Comparison of ENCODE assay signal across 24 mouse cellular contexts in the genomic region with DNA sequence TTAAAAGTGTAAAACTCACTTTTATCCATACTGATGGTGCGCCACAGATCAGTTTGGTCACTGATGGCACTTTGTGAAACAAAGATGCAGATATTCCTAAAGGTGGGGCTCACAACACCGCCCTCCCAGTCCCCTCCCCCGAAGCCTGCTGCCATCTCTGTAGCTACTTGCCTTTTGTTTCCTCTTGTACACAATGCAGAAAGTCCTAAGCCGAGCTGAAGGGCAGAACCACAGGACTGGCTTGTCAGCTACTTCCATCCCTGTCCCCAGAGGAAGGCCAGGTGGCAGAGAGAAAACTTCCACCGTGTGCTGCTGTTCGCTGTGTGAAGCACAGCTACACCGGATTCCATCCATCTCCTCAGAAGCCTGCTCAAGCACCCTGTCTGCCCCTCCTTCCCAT. TPM values are rescaled to one million over a fixed set of nuclear protein-coding genes. Genes with fewer than 3 reads are reported as not detected.
A peak's percentile ranks its signal among the peaks of the same experiment; 100 is the strongest.
DNase-seq lines count a peak whose midpoint lies in the region; ATAC-seq and TF ChIP-seq lines count a peak whose summit lies in the region.
"Had no signal": no experiment of that assay in that cellular context is flagged by ENCODE, and none has a peak within 500 bp of the region (broad histone marks: within the 10 kb centered on the region; RNA-seq: fewer than 3 reads in every experiment).

No protein-coding gene starts in this region.

- no peaks in the 10 kb centered on the region for H3K9me3 ChIP-seq in limb, embryonic 12.5 days
- H3K9me3 ChIP-seq in limb, embryonic 10.5 days (replicated peaks), result no peaks in the 10 kb centered on the region
- no peaks in the 10 kb centered on the region for H3K9me3 ChIP-seq in neural tube, embryonic 11.5 days (ENCODE audit: control insufficient read depth, low read length)
- H3K9me3 ChIP-seq in neural tube, embryonic 15.5 days (replicated peaks), result no peaks in the 10 kb centered on the region
- no peaks in the 10 kb centered on the region for H3K9me3 ChIP-seq in ES-E14 (ENCODE audit: control insufficient read depth, insufficient read depth, low read depth, low read length)
- H3K9me3 ChIP-seq: embryonic facial prominence, embryonic 15.5 days; forebrain, embryonic 10.5 days; heart, embryonic 15.5 days; hindbrain, embryonic 15.5 days had no signal

- no peak overlapping the region for H3K27ac ChIP-seq in limb, embryonic 12.5 days
- H3K27ac ChIP-seq in limb, embryonic 10.5 days, result no peak overlapping the region; the same call in 1 of the 2 replicates
- H3K27ac ChIP-seq in neural tube, embryonic 11.5 days (ENCODE audit: low read depth, low read length), result 0 out of 2 replicates have a peak overlapping the region, but pooled peaks have one; percentile 7
- H3K27ac ChIP-seq in neural tube, embryonic 15.5 days (replicated peaks), result no peak overlapping the region
- H3K27ac ChIP-seq in ES-E14 (ENCODE audit: insufficient read depth, low read depth, low read length, poor library complexity, severe bottlenecking), result no peak overlapping the region
- peak overlapping the region; percentile 75 for H3K27ac ChIP-seq in cortical plate, adult 2 months (ENCODE audit: insufficient read depth, low read length)
- H3K27ac ChIP-seq: embryonic facial prominence, embryonic 15.5 days; forebrain, embryonic 10.5 days; heart, adult 2 months; heart, embryonic 15.5 days; hindbrain, embryonic 15.5 days had no signal

- ATAC-seq in limb, embryonic 12.5 days (ENCODE audit: insufficient number of reproducible peaks, insufficient read depth, low FRiP score, low TSS enrichment, low read depth), result no peak
- no peak for ATAC-seq in neural tube, embryonic 11.5 days (ENCODE audit: insufficient read depth, low FRiP score, low TSS enrichment)
- ATAC-seq in neural tube, embryonic 15.5 days (ENCODE audit: low FRiP score), result no peak
- ATAC-seq: forebrain, embryonic 16.5 days; Patski had no signal

- H3K27me3 ChIP-seq in limb, embryonic 12.5 days, result no peaks in the 10 kb centered on the region
- H3K27me3 ChIP-seq in limb, embryonic 10.5 days (ENCODE audit: low read depth, poor library complexity, severe bottlenecking), result no peaks in the 10 kb centered on the region
- H3K27me3 ChIP-seq in neural tube, embryonic 11.5 days (ENCODE audit: control insufficient read depth, insufficient read depth, low read length), result no peaks in the 10 kb centered on the region
- no peaks in the 10 kb centered on the region for H3K27me3 ChIP-seq in neural tube, embryonic 15.5 days (replicated peaks)
- H3K27me3 ChIP-seq: embryonic facial prominence, embryonic 15.5 days; heart, embryonic 15.5 days; hindbrain, embryonic 15.5 days; Patski had no signal

- H3K9ac ChIP-seq in limb, embryonic 12.5 days (replicated peaks), result 0 out of 2 replicates have a peak overlapping the region, but pooled peaks have one; percentile 31
- no peak overlapping the region for H3K9ac ChIP-seq in neural tube, embryonic 11.5 days (ENCODE audit: low read length)
- no peak overlapping the region for H3K9ac ChIP-seq in neural tube, embryonic 15.5 days (replicated peaks)
- no peak overlapping the region for H3K9ac ChIP-seq in ES-E14 (ENCODE audit: insufficient read depth, low read depth, low read length, poor library complexity, severe bottlenecking)
- H3K9ac ChIP-seq: embryonic facial prominence, embryonic 15.5 days; heart, embryonic 15.5 days; hindbrain, embryonic 15.5 days had no signal

- DNase-seq in limb, embryonic 10.5 days (ENCODE audit: low spot score), result no peak
- no peak for DNase-seq in neural tube, embryonic 11.5 days (ENCODE audit: low spot score)
- DNase-seq in ES-E14 (ENCODE audit: low read depth, low spot score), result peak; percentile 7
- DNase-seq in thymus, postnatal 4 days, result no peak
- DNase-seq: adrenal gland, adult 8-10 months; adrenal gland, postnatal 36 days; cerebellum, adult 2 months; cerebellum, postnatal 10 days; embryo, embryonic 11 days; gastrocnemius, postnatal 14 days; heart, adult 2 months; heart, postnatal 14 days had no signal

- H3K4me2 ChIP-seq in limb, embryonic 12.5 days, result no peak overlapping the region
- no peak overlapping the region for H3K4me2 ChIP-seq in neural tube, embryonic 11.5 days (ENCODE audit: low read depth)
- H3K4me2 ChIP-seq in neural tube, embryonic 15.5 days, result no peak overlapping the region
- H3K4me2 ChIP-seq: embryonic facial prominence, embryonic 15.5 days; heart, embryonic 11.5 days; heart, embryonic 15.5 days; hindbrain, embryonic 15.5 days had no signal

- peaks cover 60% of the 10 kb centered on the region for H3K36me3 ChIP-seq in limb, embryonic 12.5 days
- H3K36me3 ChIP-seq in limb, embryonic 10.5 days, result peaks cover 58% of the 10 kb centered on the region
- peaks cover 4% of the 10 kb centered on the region; the same call in 1 of the 2 replicates for H3K36me3 ChIP-seq in neural tube, embryonic 11.5 days (ENCODE audit: control insufficient read depth, insufficient read depth, low read length)
- peaks cover 38% of the 10 kb centered on the region for H3K36me3 ChIP-seq in neural tube, embryonic 15.5 days
- peaks cover 13% of the 10 kb centered on the region; the same call in 1 of the 2 replicates for H3K36me3 ChIP-seq in ES-E14 (ENCODE audit: control insufficient read depth, insufficient read depth, low read length, poor library complexity, severe bottlenecking)

- in situ Hi-C loops in ES-E14 (cut with MboI; ENCODE audit: low sequenced_read_pairs in 2 of 2, unreplicated experiment in 2 of 2), result no loop called here

- no peak for TF ChIP-seq CTCF in cortical plate, adult 2 months (IDR thresholded peaks at IDR 0.05; ENCODE audit: extremely low read depth, insufficient read depth, low read length)

- H3K4me3 ChIP-seq in limb, embryonic 12.5 days (replicated peaks), result no peak overlapping the region
- no peak overlapping the region for H3K4me3 ChIP-seq in limb, embryonic 10.5 days
- no peak overlapping the region for H3K4me3 ChIP-seq in neural tube, embryonic 11.5 days (ENCODE audit: low read depth, low read length)
- H3K4me3 ChIP-seq in neural tube, embryonic 15.5 days (replicated peaks), result no peak overlapping the region
- no peak overlapping the region for H3K4me3 ChIP-seq in ES-E14 (ENCODE audit: insufficient read depth in 1 of 2, low read depth in 1 of 2, low read length in 2 of 2, poor library complexity in 1 of 2, severe bottlenecking in 1 of 2)
- no peak overlapping the region for H3K4me3 ChIP-seq in cortical plate, adult 2 months (ENCODE audit: insufficient read depth, low read length)
- H3K4me3 ChIP-seq: embryonic facial prominence, embryonic 15.5 days; erythroblast, embryonic 14.5 days; forebrain, embryonic 10.5 days; heart, adult 2 months; heart, embryonic 15.5 days; hindbrain, embryonic 15.5 days had no signal

- H3K4me1 ChIP-seq in limb, embryonic 12.5 days (replicated peaks), result no peaks in the 10 kb centered on the region
- no peaks in the 10 kb centered on the region for H3K4me1 ChIP-seq in limb, embryonic 10.5 days
- H3K4me1 ChIP-seq in neural tube, embryonic 11.5 days (ENCODE audit: control insufficient read depth, insufficient read depth, low read length), result no peaks in the 10 kb centered on the region
- H3K4me1 ChIP-seq in neural tube, embryonic 15.5 days, result no peaks in the 10 kb centered on the region
- H3K4me1 ChIP-seq in ES-E14 (ENCODE audit: control insufficient read depth in 2 of 2, insufficient read depth in 2 of 2, low read length in 2 of 2, poor library complexity in 1 of 2), result peaks cover 3 to 4% of the 10 kb centered on the region in 2 experiments; a peak in 1 of 4 replicates
- H3K4me1 ChIP-seq in cortical plate, adult 2 months (ENCODE audit: control insufficient read depth, insufficient read depth, low read length), result no peaks in the 10 kb centered on the region; the same call in 1 of the 2 replicates
- H3K4me1 ChIP-seq: embryonic facial prominence, embryonic 15.5 days; heart, embryonic 15.5 days; hindbrain, embryonic 15.5 days had no signal

- TF ChIP-seq POLR2A in cortical plate, adult 2 months (IDR thresholded peaks at IDR 0.05; ENCODE audit: extremely low read depth, insufficient read depth, low read length), result no peak

- 87% methylated on average over 7 of the region's 7 CpGs for WGBS in limb, embryonic 12.5 days
- 81% methylated on average over 7 of the region's 7 CpGs for WGBS in limb, embryonic 10.5 days
- 81% methylated on average over 7 of the region's 7 CpGs for WGBS in neural tube, embryonic 11.5 days
- WGBS in neural tube, embryonic 15.5 days, result 79% methylated on average over 7 of the region's 7 CpGs

RNA-seq across cellular contexts. Expression of gene Cntrob, which starts 25.3 kb away (rescaled TPM):
- polyA plus RNA-seq in limb, embryonic 12.5 days (2016; fragmentation: Nextera tagmentation; extraction: Ambion mirVana), result 36.0 and 37.2 TPM in 2 replicates
- polyA plus RNA-seq in limb, embryonic 10.5 days (2016; fragmentation: Nextera tagmentation; extraction: Ambion mirVana), result 28.9 and 36.2 TPM in 2 replicates
- 23.5 TPM in 2 replicates for polyA plus RNA-seq in neural tube, embryonic 11.5 days (2014; fragmentation: Nextera tagmentation; extraction: Ambion mirVana)
- polyA plus RNA-seq in neural tube, embryonic 15.5 days (2015; fragmentation: Nextera tagmentation; extraction: Ambion mirVana), result 14.5 and 15.3 TPM in 2 replicates
- total RNA-seq in ES-E14 (2012; rRNA removed), result 23.0 and 27.4 TPM in 2 replicates
- polyA plus RNA-seq in cortical plate, adult 2 months (2012; rRNA removed), result 25.4 and 32.3 TPM in 2 replicates

RNA-seq across cellular contexts. Expression of gene Trappc1, which starts 25.5 kb away (rescaled TPM):
- 136 and 151 TPM in 2 replicates for polyA plus RNA-seq in limb, embryonic 12.5 days (2016; fragmentation: Nextera tagmentation; extraction: Ambion mirVana)
- 135 and 144 TPM in 2 replicates for polyA plus RNA-seq in limb, embryonic 10.5 days (2016; fragmentation: Nextera tagmentation; extraction: Ambion mirVana)
- 195 and 215 TPM in 2 replicates for polyA plus RNA-seq in neural tube, embryonic 11.5 days (2014; fragmentation: Nextera tagmentation; extraction: Ambion mirVana)
- 186 and 201 TPM in 2 replicates for polyA plus RNA-seq in neural tube, embryonic 15.5 days (2015; fragmentation: Nextera tagmentation; extraction: Ambion mirVana)
- 44.1 and 62.2 TPM in 2 replicates for total RNA-seq in ES-E14 (2012; rRNA removed)
- 73.9 and 77.0 TPM in 2 replicates for polyA plus RNA-seq in cortical plate, adult 2 months (2012; rRNA removed)

RNA-seq across cellular contexts. Expression of gene Kcnab3, which starts 27.8 kb away (rescaled TPM):
- polyA plus RNA-seq in limb, embryonic 12.5 days (2016; fragmentation: Nextera tagmentation; extraction: Ambion mirVana), result 1.9 and 2.5 TPM in 2 replicates
- polyA plus RNA-seq in limb, embryonic 10.5 days (2016; fragmentation: Nextera tagmentation; extraction: Ambion mirVana), result 0.93 and 1.4 TPM in 2 replicates
- polyA plus RNA-seq in neural tube, embryonic 11.5 days (2014; fragmentation: Nextera tagmentation; extraction: Ambion mirVana), result 3.1 and 3.6 TPM in 2 replicates
- 6.0 and 7.3 TPM in 2 replicates for polyA plus RNA-seq in neural tube, embryonic 15.5 days (2015; fragmentation: Nextera tagmentation; extraction: Ambion mirVana)
- total RNA-seq in ES-E14 (2012; rRNA removed), result 1.6 and 2.2 TPM in 2 replicates
- 96.5 and 106 TPM in 2 replicates for polyA plus RNA-seq in cortical plate, adult 2 months (2012; rRNA removed)
- total RNA-seq: hematopoietic stem cell, adult 5-6 weeks had no signal
- polyA plus RNA-seq: erythroblast, embryonic 14.5 days had no signal

RNA-seq across cellular contexts. Expression of gene Rnf227, which starts 42.0 kb away (rescaled TPM):
- polyA plus RNA-seq in limb, embryonic 12.5 days (2016; fragmentation: Nextera tagmentation; extraction: Ambion mirVana), result 23.7 and 28.2 TPM in 2 replicates
- 14.2 and 20.6 TPM in 2 replicates for polyA plus RNA-seq in limb, embryonic 10.5 days (2016; fragmentation: Nextera tagmentation; extraction: Ambion mirVana)
- polyA plus RNA-seq in neural tube, embryonic 11.5 days (2014; fragmentation: Nextera tagmentation; extraction: Ambion mirVana), result 27.8 and 28.8 TPM in 2 replicates
- polyA plus RNA-seq in neural tube, embryonic 15.5 days (2015; fragmentation: Nextera tagmentation; extraction: Ambion mirVana), result 213 and 250 TPM in 2 replicates
- 1.3 and 1.8 TPM in 2 replicates for total RNA-seq in ES-E14 (2012; rRNA removed)
- polyA plus RNA-seq in cortical plate, adult 2 months (2012; rRNA removed), result 142 and 144 TPM in 2 replicates

Comparison
In these comparisons a context has a peak if more than half of its experiments do, and no peak if none do; other contexts are left out.
1. H3K27ac ChIP-seq: peak in neural tube, embryonic 11.5 days (single experiment) and cortical plate, adult 2 months (single experiment); none in limb, embryonic 12.5 days (single experiment), limb, embryonic 10.5 days (single experiment), neural tube, embryonic 15.5 days (single experiment) and ES-E14 (single experiment).
2. RNA of gene Kcnab3, which starts 27.8 kb away (polyA plus RNA-seq): 96.5 to 106 TPM in cortical plate, adult 2 months; 6.0 to 7.3 TPM in neural tube, embryonic 15.5 days, 3.1 to 3.6 TPM in neural tube, embryonic 11.5 days, 1.9 to 2.5 TPM in limb, embryonic 12.5 days and 0.93 to 1.4 TPM in limb, embryonic 10.5 days; every median in the first group is over 10 times any median in the second.